11 mouse cellular contexts compared by ENCODE assay signal in genomic region chr11:88621789-88622188, GRCm38 (mm10).
DNase-seq lines count a peak whose midpoint lies in the region; ATAC-seq and TF ChIP-seq lines count a peak whose summit lies in the region.
"Had no signal": no experiment of that assay in that cellular context is flagged by ENCODE, and none has a peak within 500 bp of the region (broad histone marks: within the 10 kb centered on the region; RNA-seq: fewer than 3 reads in every experiment).

No protein-coding gene starts in this region.

- TF ChIP-seq CTCF in layer of hippocampus, adult 2 months (conservative IDR thresholded peaks at IDR 0.05): no peak
- TF ChIP-seq CTCF in E14TG2a.4 (conservative IDR thresholded peaks at IDR 0.05; ENCODE audit: low read length): no peak

- 57% methylated on average over 4 of the region's 4 CpGs for WGBS in heart, embryonic 11.5 days (ENCODE audit: insufficient replicate concordance)
- WGBS in forebrain, embryonic 14.5 days: 79% methylated on average over 4 of the region's 4 CpGs

- H3K27me3 ChIP-seq in heart, embryonic 11.5 days (ENCODE audit: control insufficient read depth, insufficient read depth, low read length): no peaks in the 10 kb centered on the region
- no peaks in the 10 kb centered on the region for H3K27me3 ChIP-seq in E14TG2a.4 (ENCODE audit: insufficient read depth, low read length)
- no peaks in the 10 kb centered on the region for H3K27me3 ChIP-seq in forebrain, embryonic 14.5 days (replicated peaks; ENCODE audit: control insufficient read depth, insufficient read depth, low read length)
- H3K27me3 ChIP-seq: intestine, embryonic 15.5 days; liver, embryonic 13.5 days; stomach, embryonic 15.5 days had no signal

- H3K9ac ChIP-seq in heart, embryonic 11.5 days (ENCODE audit: low read depth, low read length): no peak overlapping the region
- peak overlapping the region; percentile 10; the same call in 1 of the 2 replicates for H3K9ac ChIP-seq in forebrain, embryonic 14.5 days (ENCODE audit: low read length)
- H3K9ac ChIP-seq: intestine, embryonic 15.5 days; liver, embryonic 13.5 days; stomach, embryonic 15.5 days had no signal

- H3K27ac ChIP-seq in heart, embryonic 11.5 days (ENCODE audit: low read depth, low read length): peak overlapping the region; percentile 64
- H3K27ac ChIP-seq in layer of hippocampus, adult 2 months: peak overlapping the region; percentile 83
- H3K27ac ChIP-seq in forebrain, embryonic 14.5 days (ENCODE audit: low read depth, low read length): no peak overlapping the region
- H3K27ac ChIP-seq: intestine, embryonic 15.5 days; liver, embryonic 13.5 days; stomach, embryonic 15.5 days had no signal

- no peaks in the 10 kb centered on the region for H3K9me3 ChIP-seq in heart, embryonic 11.5 days (replicated peaks; ENCODE audit: control insufficient read depth, low read length)
- no peaks in the 10 kb centered on the region for H3K9me3 ChIP-seq in E14TG2a.4 (ENCODE audit: low read length)
- no peaks in the 10 kb centered on the region for H3K9me3 ChIP-seq in forebrain, embryonic 14.5 days (replicated peaks; ENCODE audit: control insufficient read depth, low read length)
- H3K9me3 ChIP-seq: intestine, embryonic 15.5 days; liver, embryonic 13.5 days; stomach, embryonic 15.5 days had no signal

- no peak overlapping the region for H3K4me3 ChIP-seq in heart, embryonic 11.5 days (ENCODE audit: low read depth, low read length)
- no peak overlapping the region for H3K4me3 ChIP-seq in layer of hippocampus, adult 2 months
- peak overlapping the region; percentile 32; the same call in 1 of the 2 replicates for H3K4me3 ChIP-seq in E14TG2a.4 (replicated peaks; ENCODE audit: low read length)
- no peak overlapping the region for H3K4me3 ChIP-seq in forebrain, embryonic 14.5 days (ENCODE audit: low read depth, low read length)
- H3K4me3 ChIP-seq: intestine, embryonic 15.5 days; liver, embryonic 13.5 days; stomach, embryonic 15.5 days had no signal

- no peak for ATAC-seq in heart, embryonic 11.5 days (replicated peaks; ENCODE audit: insufficient number of reproducible peaks, low FRiP score, low TSS enrichment)
- ATAC-seq in forebrain, embryonic 14.5 days: no peak
- ATAC-seq: intestine, embryonic 15.5 days had no signal

- H3K36me3 ChIP-seq in heart, embryonic 11.5 days (ENCODE audit: control insufficient read depth, insufficient read depth, low read length): no peaks in the 10 kb centered on the region
- H3K36me3 ChIP-seq in E14TG2a.4 (ENCODE audit: insufficient read depth, low read length): peaks cover 16% of the 10 kb centered on the region; the same call in 1 of the 2 replicates
- no peaks in the 10 kb centered on the region for H3K36me3 ChIP-seq in forebrain, embryonic 14.5 days (ENCODE audit: control insufficient read depth, insufficient read depth, low read length)
- H3K36me3 ChIP-seq: intestine, embryonic 15.5 days; stomach, embryonic 15.5 days had no signal

- no peak for DNase-seq in heart, adult 9 months (ENCODE audit: low spot score in 2 of 2)
- DNase-seq in layer of hippocampus, adult 2 months (ENCODE audit: low spot score in 2 of 2): no peak
- no peak for DNase-seq in layer of hippocampus, postnatal 36 days
- no peak for DNase-seq in forebrain, embryonic 14.5 days (ENCODE audit: low spot score)
- DNase-seq in cerebellum, postnatal 36 days: no peak
- DNase-seq in frontal cortex, postnatal 10 days (ENCODE audit: low spot score in 2 of 2): no peak
- DNase-seq: liver, embryonic 13.5 days had no signal

- peaks cover 79% of the 10 kb centered on the region for H3K4me1 ChIP-seq in heart, embryonic 11.5 days (ENCODE audit: control insufficient read depth, insufficient read depth, low read length)
- H3K4me1 ChIP-seq in E14TG2a.4 (replicated peaks; ENCODE audit: low read depth, low read length): peaks cover 95% of the 10 kb centered on the region
- H3K4me1 ChIP-seq in forebrain, embryonic 14.5 days (ENCODE audit: control insufficient read depth, insufficient read depth, low read length): peaks cover 75% of the 10 kb centered on the region

- no peak overlapping the region for H3K4me2 ChIP-seq in heart, embryonic 11.5 days
- H3K4me2 ChIP-seq in forebrain, embryonic 14.5 days (ENCODE audit: low read length): no peak overlapping the region
- H3K4me2 ChIP-seq: intestine, embryonic 15.5 days; liver, embryonic 13.5 days; stomach, embryonic 15.5 days had no signal
